Mouse (Mus musculus) liver, embryonic 15.5 days (tissue): ENCODE measurements around the gene Ace. TPM values are rescaled to one million over a fixed set of nuclear protein-coding genes. Genes with fewer than 3 reads are reported as not detected.

Experiments
- ATAC-seq: fragments of 200-750 bp; cut with Nextera tagmentation; 2 replicates; pipeline ENCODE4 v1.8.0; 2017; ENCODE audit warnings: moderate number of reproducible peaks, mild to moderate bottlenecking, moderate library complexity; ENCODE audit not compliant: insufficient read depth
- H3K27ac ChIP-seq: fragments of 300-500 bp; sonication (generic); replicated peaks from 2 replicates; pipeline ENCODE4 v1.5.1; 2015; ENCODE audit warnings: mild to moderate bottlenecking, inconsistent platforms
- H3K27me3 ChIP-seq: fragments of 300-500 bp; sonication (generic); 2 replicates; pipeline ENCODE4 v1.6.1; 2015; ENCODE audit warnings: mild to moderate bottlenecking, inconsistent platforms
- H3K36me3 ChIP-seq: fragments of 300-500 bp; sonication (generic); replicated peaks from 2 replicates; pipeline ENCODE4 v1.6.1; 2015; ENCODE audit warnings: moderate library complexity, mild to moderate bottlenecking, inconsistent platforms
- H3K4me1 ChIP-seq: fragments of 300-500 bp; sonication (generic); replicated peaks from 2 replicates; pipeline ENCODE4 v1.6.1; 2015; ENCODE audit warnings: inconsistent platforms
- H3K4me2 ChIP-seq: fragments of 300-500 bp; sonication (generic); 2 replicates; pipeline ENCODE4 v1.6.1; 2015; ENCODE audit warnings: moderate library complexity, mild to moderate bottlenecking, inconsistent platforms
- H3K4me3 ChIP-seq: fragments of 300-500 bp; sonication (generic); replicated peaks from 2 replicates; pipeline ENCODE4 v1.5.1; 2015; ENCODE audit warnings: mild to moderate bottlenecking, inconsistent platforms
- H3K9ac ChIP-seq: fragments of 300-500 bp; sonication (generic); 2 replicates; pipeline ENCODE4 v1.6.1; 2015; ENCODE audit warnings: moderate library complexity, mild to moderate bottlenecking, inconsistent platforms
- H3K9me3 ChIP-seq: fragments of 300-500 bp; sonication (generic); replicated peaks from 2 replicates; pipeline ENCODE4 v1.6.1; 2016; ENCODE audit warnings: inconsistent platforms
- WGBS: fragments of 180-500 bp; shearing (Covaris S2); methylation state at CpG from one replicate; pipeline ENCODE4 v1.1.7; 2015; ENCODE audit warnings: mixed read lengths; ENCODE audit not compliant: insufficient replicate concordance; 5-methylcytosine and 5-hydroxymethylcytosine counted together
- polyA plus RNA-seq: library from polyadenylated mRNA; unstranded; fragments of >200 nt; fragmentation: Nextera tagmentation; extraction: Ambion mirVana; gene quantifications from 2 replicates; pipeline ENCODE4 v1.2.1, GENCODE M21; 2015

Ace gene
- polyA plus RNA-seq, 1 experiment from 2014 or later = 0.05 TPM

- Histone ChIP-seq H3K4me1 (peaks cover 4% of the 10 kb centered on the region; the same call in 1 of the 2 replicates), H3K4me2 (no peak within 1 kb of the TSS), H3K27ac (no peak within 1 kb of the TSS), H3K9ac (no peak within 1 kb of the TSS), H3K9me3 (no peaks in the 10 kb centered on the region), H3K4me3 (no peak within 1 kb of the TSS), H3K36me3 (no peaks in the 10 kb centered on the region), H3K27me3 (peaks cover 58% of the 10 kb centered on the region)
- ATAC-seq = no peak
- WGBS = 79% methylated on average over 3 of the region's 3 CpGs
Observed at GRCm38 (mm10) chr11:105994375-105994774, 26.6 kb downstream of the Ace start, which contains the start of gene Ace3. Gene Ace3 (plus strand): TSS chr11:105994675.

- ATAC-seq = no peak
- no peak overlapping the region for H3K27ac ChIP-seq
- WGBS = 68% methylated on average over 6 of the region's 6 CpGs
- H3K4me1 ChIP-seq = 0 out of 2 replicates have a peak, but pooled peaks cover 4% of the 10 kb centered on the region
- H3K4me2 ChIP-seq = no peak overlapping the region
- no peak overlapping the region for H3K9ac ChIP-seq
- peaks cover 86% of the 10 kb centered on the region for H3K27me3 ChIP-seq
- H3K9me3 ChIP-seq = no peaks in the 10 kb centered on the region
- H3K4me3 ChIP-seq = no peak overlapping the region
- no peaks in the 10 kb centered on the region for H3K36me3 ChIP-seq
Observed at GRCm38 (mm10) chr11:106000062-106000461, 32.3 kb downstream of the Ace start.

- no peaks in the 10 kb centered on the region for H3K36me3 ChIP-seq
- no peak overlapping the region for H3K9ac ChIP-seq
- H3K27me3 ChIP-seq = peaks cover 77% of the 10 kb centered on the region
- ATAC-seq = no peak
- H3K27ac ChIP-seq = no peak overlapping the region
- H3K9me3 ChIP-seq = no peaks in the 10 kb centered on the region
- H3K4me2 ChIP-seq = no peak overlapping the region
- 26% methylated on average over 4 of the region's 4 CpGs for WGBS
- H3K4me1 ChIP-seq = 0 out of 2 replicates have a peak, but pooled peaks cover 4% of the 10 kb centered on the region
- H3K4me3 ChIP-seq = no peak overlapping the region
Observed at GRCm38 (mm10) chr11:106001718-106002117, 34.0 kb downstream of the Ace start.

- H3K27ac ChIP-seq = no peak overlapping the region
- WGBS = 48% methylated on average over 1 of the region's 1 CpGs
- H3K36me3 ChIP-seq = no peaks in the 10 kb centered on the region
- no peak overlapping the region for H3K9ac ChIP-seq
- H3K27me3 ChIP-seq = peaks cover 77% of the 10 kb centered on the region
- H3K4me3 ChIP-seq = no peak overlapping the region
- no peak for ATAC-seq
- no peaks in the 10 kb centered on the region for H3K9me3 ChIP-seq
- H3K4me2 ChIP-seq = no peak overlapping the region
- peaks cover 11% of the 10 kb centered on the region for H3K4me1 ChIP-seq
Observed at GRCm38 (mm10) chr11:106004576-106004975, 36.8 kb downstream of the Ace start.

- Histone ChIP-seq H3K4me1 (peaks cover 11% of the 10 kb centered on the region), H3K4me3 (no peak overlapping the region), H3K27ac (no peak overlapping the region), H3K27me3 (peaks cover 80% of the 10 kb centered on the region), H3K9ac (no peak overlapping the region), H3K36me3 (no peaks in the 10 kb centered on the region), H3K9me3 (no peaks in the 10 kb centered on the region), H3K4me2 (no peak overlapping the region)
- no peak for ATAC-seq
- WGBS = 36% methylated on average over 5 of the region's 5 CpGs
Observed at GRCm38 (mm10) chr11:106005970-106006369, 38.2 kb downstream of the Ace start.

GRCm38 (mm10) chr11:106007821-106008220, 40.1 kb downstream of the Ace start, which contains the start of gene Kcnh6:
Gene Kcnh6 (plus strand): TSS chr11:106008124.
- ATAC-seq = no peak
- Histone ChIP-seq H3K27me3 (peaks cover 88% of the 10 kb centered on the region), H3K4me1 (peaks cover 11% of the 10 kb centered on the region), H3K4me3 (0 out of 2 replicates have a peak within 1 kb of the TSS, but pooled peaks have one; percentile 8), H3K27ac (no peak within 1 kb of the TSS), H3K9ac (no peak within 1 kb of the TSS), H3K9me3 (no peaks in the 10 kb centered on the region), H3K4me2 (peak within 1 kb of the TSS; percentile 53), H3K36me3 (no peaks in the 10 kb centered on the region)
- 1% methylated on average over 25 of the region's 25 CpGs for WGBS

- Histone ChIP-seq H3K4me2 (no peak overlapping the region), H3K9me3 (no peaks in the 10 kb centered on the region), H3K36me3 (no peaks in the 10 kb centered on the region), H3K27me3 (peaks cover 99% of the 10 kb centered on the region), H3K27ac (no peak overlapping the region), H3K4me3 (no peak overlapping the region), H3K4me1 (peaks cover 6% of the 10 kb centered on the region), H3K9ac (no peak overlapping the region)
- ATAC-seq = no peak
- WGBS = 57% methylated on average over 7 of the region's 7 CpGs
Observed at GRCm38 (mm10) chr11:106012711-106013110, 45.0 kb downstream of the Ace start.

- Histone ChIP-seq H3K4me2 (no peak overlapping the region), H3K9ac (no peak overlapping the region), H3K4me3 (no peak overlapping the region), H3K4me1 (no peaks in the 10 kb centered on the region), H3K27ac (no peak overlapping the region), H3K27me3 (peaks cover 96% of the 10 kb centered on the region), H3K36me3 (no peaks in the 10 kb centered on the region), H3K9me3 (no peaks in the 10 kb centered on the region)
- WGBS = 47% methylated on average over 11 of the region's 11 CpGs
- ATAC-seq = no peak
Observed at GRCm38 (mm10) chr11:106013556-106014225, 45.9 kb downstream of the Ace start.

- H3K4me1 ChIP-seq = no peaks in the 10 kb centered on the region
- WGBS = 61% methylated on average over 5 of the region's 5 CpGs
- no peaks in the 10 kb centered on the region for H3K36me3 ChIP-seq
- H3K27ac ChIP-seq = no peak overlapping the region
- H3K4me3 ChIP-seq = no peak overlapping the region
- no peak overlapping the region for H3K9ac ChIP-seq
- no peak overlapping the region for H3K4me2 ChIP-seq
- peaks cover 96% of the 10 kb centered on the region for H3K27me3 ChIP-seq
- ATAC-seq = no peak
- no peaks in the 10 kb centered on the region for H3K9me3 ChIP-seq
Observed at GRCm38 (mm10) chr11:106016440-106016839, 48.7 kb downstream of the Ace start.

- H3K9ac ChIP-seq = no peak overlapping the region
- no peaks in the 10 kb centered on the region for H3K9me3 ChIP-seq
Observed at GRCm38 (mm10) chr11:106020051-106020763, 52.5 kb downstream of the Ace start.

GRCm38 (mm10) chr11:106025774-106026173, 58.0 kb downstream of the Ace start:
- ATAC-seq = peak; percentile 57; the same call in 1 of the 2 replicates
- no peaks in the 10 kb centered on the region for H3K9me3 ChIP-seq
- no peak overlapping the region for H3K27ac ChIP-seq
- H3K36me3 ChIP-seq = peaks cover 10% of the 10 kb centered on the region; the same call in 1 of the 2 replicates
- H3K9ac ChIP-seq = no peak overlapping the region
- H3K27me3 ChIP-seq = peaks cover 63% of the 10 kb centered on the region
- WGBS = 35% methylated on average over 3 of the region's 3 CpGs
- peaks cover 21% of the 10 kb centered on the region for H3K4me1 ChIP-seq
- no peak overlapping the region for H3K4me3 ChIP-seq
- no peak overlapping the region for H3K4me2 ChIP-seq

More at GRCm38 (mm10) chr11:106020051-106020763, 52.5 kb downstream of the Ace start:
- 2% methylated on average over 50 of the region's 50 CpGs for WGBS
- H3K27ac ChIP-seq = no peak overlapping the region
- no peak for ATAC-seq
- H3K4me2 ChIP-seq = no peak overlapping the region
- H3K36me3 ChIP-seq = no peaks in the 10 kb centered on the region
- peaks cover 96% of the 10 kb centered on the region for H3K27me3 ChIP-seq
- 0 out of 2 replicates have a peak, but pooled peaks cover under 1% of the 10 kb centered on the region for H3K4me1 ChIP-seq
- no peak overlapping the region for H3K4me3 ChIP-seq
